Mouse (Mus musculus): ENCODE results near the gene Prkca.

The Prkca gene

DNA sequence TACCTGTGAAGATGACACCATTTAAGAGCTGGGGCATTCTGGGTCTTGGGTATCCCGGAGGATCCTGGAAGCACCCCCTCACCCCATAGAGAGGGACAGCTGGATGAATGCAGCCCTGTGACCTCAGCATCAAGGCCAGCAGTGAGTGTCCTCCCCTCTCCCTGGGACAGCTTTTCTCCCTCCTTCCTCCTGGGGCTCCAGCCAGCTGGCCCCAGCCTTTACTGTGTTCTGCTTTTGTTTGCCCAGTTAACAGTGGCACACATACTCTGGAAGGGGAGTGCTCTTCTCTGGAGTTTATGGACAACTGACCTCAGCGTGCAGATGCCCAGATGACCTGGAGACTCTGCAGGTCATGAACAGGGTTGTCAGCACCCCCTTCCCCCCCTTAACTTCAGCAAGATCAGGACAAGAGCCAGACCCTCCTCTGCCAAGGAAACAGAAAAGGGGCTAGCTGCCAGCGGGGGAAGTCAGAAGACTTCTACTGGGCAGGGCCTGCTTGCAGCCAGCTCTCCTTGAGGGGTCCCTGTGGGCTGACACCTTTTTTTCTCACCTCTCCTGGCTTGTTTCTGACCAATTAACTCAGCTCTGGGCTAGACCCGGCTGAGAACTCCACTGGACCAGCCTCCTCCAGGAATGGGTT, 439.6 kb downstream of the Prkca start:
- no peak for DNase-seq

DNA sequence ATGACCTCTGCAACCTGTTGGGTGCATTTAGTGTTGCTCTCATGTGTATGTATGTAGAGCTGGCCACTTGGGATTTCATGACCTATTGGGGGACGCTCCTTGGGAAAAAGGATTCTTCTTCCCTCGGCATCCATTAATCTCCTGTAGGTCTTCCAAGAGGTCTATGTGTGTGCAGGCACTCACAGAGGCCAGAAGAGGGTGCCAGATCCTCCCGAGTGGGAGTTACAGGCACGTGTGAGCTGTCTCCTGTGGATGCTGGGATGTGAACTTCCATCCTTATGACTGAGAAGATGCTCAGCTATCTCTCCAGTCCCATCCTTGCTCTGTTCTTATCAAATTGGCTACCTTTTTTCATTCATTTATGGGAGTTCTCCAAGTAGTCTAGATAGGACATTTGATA, 443.3 kb downstream of the Prkca start:
- DNase-seq = no peak

DNA sequence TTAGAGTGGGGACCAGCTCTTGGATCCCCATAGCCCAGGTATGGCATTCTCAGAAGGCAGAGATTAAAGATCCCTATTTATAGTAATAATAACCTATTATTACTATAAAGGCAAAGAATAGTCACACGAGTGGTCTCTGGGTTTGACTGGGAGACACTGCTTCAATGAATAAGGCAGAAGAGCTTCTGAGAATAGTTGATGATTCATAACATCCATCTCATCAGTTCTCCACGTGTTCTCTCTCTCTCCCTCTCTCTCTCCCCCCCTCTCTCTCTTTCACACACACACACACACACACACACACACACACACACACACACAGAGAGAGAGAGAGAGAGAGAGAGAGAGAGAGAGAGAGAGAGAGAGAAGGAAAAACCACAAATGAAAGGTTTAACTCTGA, 445.0 kb downstream of the Prkca start:
- DNase-seq = no peak

DNA sequence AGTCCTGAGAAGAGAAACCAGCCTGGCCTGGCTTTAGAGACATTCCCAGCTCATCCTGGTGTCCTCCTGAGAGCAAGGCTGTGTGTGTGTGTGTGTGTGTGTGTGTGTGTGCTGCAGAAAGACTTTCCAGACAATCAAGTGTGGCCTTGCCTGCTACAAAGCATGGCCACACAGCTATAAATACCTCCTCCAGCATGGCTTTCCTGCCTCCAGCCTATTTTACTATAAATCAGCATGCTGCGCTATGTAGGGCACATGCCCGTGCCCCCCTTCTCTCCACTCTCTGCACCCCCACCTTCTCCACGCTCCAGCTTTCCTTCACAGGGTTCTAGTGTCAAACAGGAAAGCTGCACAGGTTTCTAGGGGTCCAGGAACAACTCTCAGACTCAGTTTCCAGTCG, 448.1 kb downstream of the Prkca start:
- DNase-seq = no peak

DNA sequence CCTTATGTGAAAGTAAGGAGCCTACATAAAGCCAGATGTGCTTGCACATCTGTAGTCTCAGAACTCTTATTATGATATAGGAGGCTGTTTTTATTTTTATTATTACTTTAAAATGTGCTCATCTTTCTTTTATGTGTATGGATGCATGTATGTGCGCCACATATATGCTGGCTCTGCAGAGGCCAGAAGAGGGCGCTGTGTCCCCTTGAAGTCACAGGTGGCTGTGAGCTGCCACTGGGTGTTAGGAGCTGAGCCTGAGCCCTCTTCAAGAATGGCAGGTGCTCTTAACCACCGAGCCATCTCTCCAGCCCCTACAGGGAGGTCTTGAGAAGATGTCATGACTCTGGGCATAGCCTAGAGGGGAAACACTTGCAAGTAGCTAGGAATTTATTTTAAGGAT, 452.4 kb downstream of the Prkca start:
- DNase-seq = no peak

DNA sequence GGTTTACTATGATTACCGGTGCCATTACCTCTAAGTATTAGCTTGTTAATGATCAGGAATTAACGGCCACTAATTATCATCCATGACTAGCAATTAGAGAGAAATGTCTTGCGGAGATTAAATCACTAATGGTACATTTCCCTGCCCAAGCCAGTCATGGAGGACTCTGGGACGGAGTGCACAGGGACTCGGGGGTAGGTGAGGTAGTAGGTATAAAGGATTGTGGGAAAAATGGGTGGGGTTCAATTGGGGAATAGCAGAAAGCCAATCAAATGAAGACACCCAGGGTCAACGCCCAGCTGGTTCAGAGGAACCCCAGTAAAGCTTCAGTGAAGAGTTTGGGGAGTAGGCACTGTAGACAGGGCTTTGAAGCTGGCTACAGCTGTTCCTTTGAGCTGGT, 456.4 kb downstream of the Prkca start:
- DNase-seq = no peak

Measured in cerebellum, adult 11 months (tissue).